Mouse (Mus musculus): ENCODE data around the gene Nav2.

DNA sequence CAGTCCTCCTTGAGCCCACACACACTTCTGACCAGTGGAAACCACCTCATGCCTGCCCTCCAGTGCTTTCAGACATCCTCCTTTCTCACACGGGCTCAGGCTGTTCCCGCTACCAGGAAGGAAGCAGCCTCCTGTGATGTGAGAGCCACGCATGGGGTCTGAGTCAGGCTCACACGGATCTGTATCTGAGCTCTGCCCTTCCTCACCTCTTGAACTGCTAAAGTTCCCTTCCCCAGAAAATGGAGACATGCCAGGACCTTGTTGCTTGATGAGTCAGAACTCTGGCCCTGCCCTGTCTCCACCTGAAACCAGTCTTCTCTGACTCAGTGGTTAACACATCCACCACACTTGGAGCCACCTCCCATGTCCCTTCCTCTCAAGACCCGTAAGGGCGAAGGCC lies 185.1 kb downstream of the Nav2 start:
- TF ChIP-seq GATA1 (IDR thresholded peaks at IDR 0.05; ENCODE audit: borderline replicate concordance, low read length), result no peak
- no peak for TF ChIP-seq CTCF (IDR thresholded peaks at IDR 0.05; ENCODE audit: low read depth, low read length)
- TF ChIP-seq TAL1 (conservative IDR thresholded peaks at IDR 0.05; ENCODE audit: low read depth, low read length), result no peak
- no peak for TF ChIP-seq POLR2AphosphoS5 (IDR thresholded peaks at IDR 0.05; ENCODE audit: insufficient replicate concordance, low read depth, low read length)
